Comparison of ENCODE assay signal across 18 mouse cellular contexts in the genomic region with DNA sequence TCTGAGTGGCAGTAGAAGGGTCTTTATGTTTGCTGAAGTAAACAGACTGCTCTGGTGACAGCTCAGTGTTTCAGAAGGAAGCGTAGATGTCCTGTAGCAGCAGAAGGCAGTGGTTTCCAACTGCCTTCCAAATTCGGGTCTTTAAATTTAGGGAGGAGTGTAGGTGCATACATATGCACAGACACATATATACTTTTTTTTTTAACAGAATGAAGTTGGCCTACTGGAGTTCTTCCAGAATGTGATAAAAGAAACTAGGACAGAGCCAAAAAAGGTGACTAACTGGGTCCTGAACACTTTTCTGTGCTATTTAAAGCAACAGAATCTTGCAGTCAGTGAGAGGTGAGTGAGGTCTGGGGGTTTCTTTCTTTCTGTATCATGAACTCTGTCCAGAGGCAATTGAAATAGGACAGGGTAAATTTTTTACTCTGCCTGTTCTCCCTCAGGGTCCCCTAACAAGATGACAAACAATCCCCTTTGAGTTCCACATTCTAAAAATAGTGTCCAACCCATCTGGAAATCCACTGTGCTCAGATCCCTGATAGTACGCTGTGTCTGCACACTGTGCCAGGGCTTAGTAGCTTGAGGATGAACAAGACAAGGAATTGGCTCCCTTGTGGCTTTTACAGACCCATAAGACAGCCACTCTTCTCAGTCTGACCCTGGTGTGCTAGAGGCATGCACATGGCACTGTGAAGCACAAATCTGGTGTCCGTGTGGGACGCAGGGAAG.
DNase-seq lines count a peak whose midpoint lies in the region; ATAC-seq lines count a peak whose summit lies in the region.
"Had no signal": no experiment of that assay in that cellular context is flagged by ENCODE, and none has a peak within 500 bp of the region (broad histone marks: within the 10 kb centered on the region; RNA-seq: fewer than 3 reads in every experiment).

No protein-coding gene starts in this region.

- no peak overlapping the region for H3K4me2 ChIP-seq in hindbrain, embryonic 13.5 days
- no peak overlapping the region for H3K4me2 ChIP-seq in forebrain, embryonic 12.5 days
- H3K4me2 ChIP-seq: embryonic facial prominence, embryonic 15.5 days; forebrain, embryonic 13.5 days; hindbrain, embryonic 15.5 days; limb, embryonic 15.5 days; neural tube, embryonic 12.5 days had no signal

- no peak for ATAC-seq in hindbrain, embryonic 13.5 days (ENCODE audit: low FRiP score)
- ATAC-seq in forebrain, embryonic 12.5 days (ENCODE audit: low FRiP score), result no peak
- ATAC-seq: forebrain, embryonic 13.5 days had no signal

- no peak overlapping the region for H3K4me3 ChIP-seq in heart, embryonic 10.5 days
- H3K4me3 ChIP-seq in hindbrain, embryonic 13.5 days, result no peak overlapping the region
- H3K4me3 ChIP-seq in forebrain, embryonic 12.5 days (replicated peaks), result no peak overlapping the region
- H3K4me3 ChIP-seq: embryonic facial prominence, embryonic 15.5 days; forebrain, embryonic 13.5 days; hindbrain, embryonic 15.5 days; limb, embryonic 15.5 days; neural tube, embryonic 12.5 days had no signal

- H3K27me3 ChIP-seq in heart, embryonic 10.5 days (ENCODE audit: insufficient read depth, poor library complexity, severe bottlenecking), result no peaks in the 10 kb centered on the region
- no peaks in the 10 kb centered on the region for H3K27me3 ChIP-seq in hindbrain, embryonic 13.5 days
- no peaks in the 10 kb centered on the region for H3K27me3 ChIP-seq in forebrain, embryonic 12.5 days
- H3K27me3 ChIP-seq: embryonic facial prominence, embryonic 15.5 days; forebrain, embryonic 13.5 days; hindbrain, embryonic 15.5 days; limb, embryonic 15.5 days; neural tube, embryonic 12.5 days had no signal

- H3K4me1 ChIP-seq in heart, embryonic 10.5 days, result peaks cover 42% of the 10 kb centered on the region
- H3K4me1 ChIP-seq in hindbrain, embryonic 13.5 days (replicated peaks), result 0 out of 2 replicates have a peak, but pooled peaks cover 3% of the 10 kb centered on the region
- no peaks in the 10 kb centered on the region for H3K4me1 ChIP-seq in forebrain, embryonic 12.5 days
- H3K4me1 ChIP-seq: embryonic facial prominence, embryonic 15.5 days; hindbrain, embryonic 15.5 days; limb, embryonic 15.5 days had no signal

- no peak overlapping the region for H3K9ac ChIP-seq in hindbrain, embryonic 13.5 days
- H3K9ac ChIP-seq in forebrain, embryonic 12.5 days, result no peak overlapping the region
- H3K9ac ChIP-seq: embryonic facial prominence, embryonic 15.5 days; forebrain, embryonic 13.5 days; hindbrain, embryonic 15.5 days; limb, embryonic 15.5 days; neural tube, embryonic 12.5 days had no signal

- DNase-seq in layer of hippocampus, adult 9-11 months, result peak; percentile 47
- DNase-seq in layer of hippocampus, postnatal 25 days (ENCODE audit: extremely low spot score in 1 of 2, low spot score in 1 of 2), result no peak
- DNase-seq in brain, adult 2 months (ENCODE audit: low read depth, low spot score), result peak; percentile 80
- DNase-seq in heart, embryonic 10.5 days (ENCODE audit: low spot score), result no peak
- peak; percentile 23 to 36 for DNase-seq in heart, postnatal 10 days
- DNase-seq: cerebellum, adult 9-11 months; embryo, embryonic 11 days; kidney, adult 18-20 months; kidney, postnatal 14 days; lung, postnatal 14 days; thymus, postnatal 4 days had no signal

- 67% methylated on average over 5 of the region's 5 CpGs for WGBS in heart, embryonic 10.5 days
- WGBS in hindbrain, embryonic 13.5 days, result 91% methylated on average over 5 of the region's 5 CpGs
- WGBS in forebrain, embryonic 12.5 days, result 95% methylated on average over 5 of the region's 5 CpGs

- H3K27ac ChIP-seq in heart, embryonic 10.5 days, result peak overlapping the region; percentile 80
- H3K27ac ChIP-seq in hindbrain, embryonic 13.5 days, result no peak overlapping the region
- no peak overlapping the region for H3K27ac ChIP-seq in forebrain, embryonic 12.5 days
- H3K27ac ChIP-seq: embryonic facial prominence, embryonic 15.5 days; forebrain, embryonic 13.5 days; hindbrain, embryonic 15.5 days; limb, embryonic 15.5 days; neural tube, embryonic 12.5 days had no signal

- H3K36me3 ChIP-seq in heart, embryonic 10.5 days, result 0 out of 2 replicates have a peak, but pooled peaks cover 2% of the 10 kb centered on the region
- 0 out of 2 replicates have a peak, but pooled peaks cover 10% of the 10 kb centered on the region for H3K36me3 ChIP-seq in hindbrain, embryonic 13.5 days
- no peaks in the 10 kb centered on the region for H3K36me3 ChIP-seq in forebrain, embryonic 12.5 days (replicated peaks)
- H3K36me3 ChIP-seq: embryonic facial prominence, embryonic 15.5 days; hindbrain, embryonic 15.5 days; limb, embryonic 15.5 days; neural tube, embryonic 12.5 days had no signal

- intact Hi-C loops in heart, postnatal 10 days (cut with DNase I), result no loop called here

- no peaks in the 10 kb centered on the region for H3K9me3 ChIP-seq in heart, embryonic 10.5 days
- no peaks in the 10 kb centered on the region for H3K9me3 ChIP-seq in hindbrain, embryonic 13.5 days
- H3K9me3 ChIP-seq in forebrain, embryonic 12.5 days, result no peaks in the 10 kb centered on the region
- H3K9me3 ChIP-seq: embryonic facial prominence, embryonic 15.5 days; forebrain, embryonic 13.5 days; hindbrain, embryonic 15.5 days; limb, embryonic 15.5 days; neural tube, embryonic 12.5 days had no signal

Comparison
In these comparisons a context has a peak if more than half of its experiments do, and no peak if none do; other contexts are left out.
1. DNase-seq: peak in layer of hippocampus, adult 9-11 months (single experiment), brain, adult 2 months (single experiment) and heart, postnatal 10 days (2 of 2); none in layer of hippocampus, postnatal 25 days (0 of 2) and heart, embryonic 10.5 days (single experiment).